Mouse (Mus musculus) megakaryocyte-erythroid progenitor cell, adult 5-6 weeks (primary cell): Measurements from ENCODE around the gene Snx33. TPM values are rescaled to one million over a fixed set of nuclear protein-coding genes. Genes with fewer than 3 reads are reported as not detected.
A peak's percentile ranks its signal among the peaks of the same experiment; 100 is the strongest.

ENCODE experiments used
- ATAC-seq: replicated peaks from 2 replicates; pipeline ENCODE4 v1.8.0; 2016; ENCODE audit warnings: mild to moderate bottlenecking, inconsistent platforms; ENCODE audit not compliant: severe bottlenecking, poor library complexity, low FRiP score, low TSS enrichment
- total RNA-seq, 2 experiments: library from RNA; stranded (forward) in 1 of 2; stranded (reverse) in 1 of 2; fragments of 200-1000, 215-1000 nt in 1 of 2; fragments of >200 nt in 1 of 2; fragmentation: Nextera tagmentation in 1 of 2; gene quantifications; 2 replicates each; pipeline ENCODE4 v1.2.3; 2014 to 2017

The Snx33 gene
- total RNA-seq, 2 experiments from 2014 or later, result 2.3 to 3.4 TPM

DNA sequence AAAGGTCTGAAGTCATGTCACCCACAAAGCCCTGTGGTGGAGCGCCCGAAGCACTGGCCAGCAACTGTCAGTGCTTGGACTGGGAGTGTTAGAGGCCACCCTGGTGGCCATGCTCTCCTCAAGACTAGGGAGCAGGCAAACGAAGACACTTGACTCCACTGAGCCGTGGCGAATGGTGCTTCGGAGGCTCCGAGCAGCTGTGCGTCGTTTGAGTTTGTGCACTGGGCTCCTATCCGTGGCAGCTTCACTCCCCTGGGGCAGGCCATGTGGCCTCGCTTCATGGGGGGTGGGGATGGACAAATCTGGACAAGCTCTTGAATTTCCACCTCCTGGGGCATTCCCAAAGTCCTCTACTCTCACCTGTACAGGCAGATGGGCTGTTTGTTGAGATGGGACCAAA, 28.8 kb downstream of the Snx33 start:
- no peak for ATAC-seq

- no peak for ATAC-seq
These were observed 31.4 kb downstream of the Snx33 start for GRCm38 (mm10) chr9:56896779-56897178.

- ATAC-seq, result no peak
These were observed 34.2 kb downstream of the Snx33 start for GRCm38 (mm10) chr9:56894006-56894405.

- no peak for ATAC-seq
These were observed 34.9 kb downstream of the Snx33 start for GRCm38 (mm10) chr9:56893313-56893712.

GRCm38 (mm10) chr9:56892111-56892510, 36.1 kb downstream of the Snx33 start:
- ATAC-seq, result no peak

DNA sequence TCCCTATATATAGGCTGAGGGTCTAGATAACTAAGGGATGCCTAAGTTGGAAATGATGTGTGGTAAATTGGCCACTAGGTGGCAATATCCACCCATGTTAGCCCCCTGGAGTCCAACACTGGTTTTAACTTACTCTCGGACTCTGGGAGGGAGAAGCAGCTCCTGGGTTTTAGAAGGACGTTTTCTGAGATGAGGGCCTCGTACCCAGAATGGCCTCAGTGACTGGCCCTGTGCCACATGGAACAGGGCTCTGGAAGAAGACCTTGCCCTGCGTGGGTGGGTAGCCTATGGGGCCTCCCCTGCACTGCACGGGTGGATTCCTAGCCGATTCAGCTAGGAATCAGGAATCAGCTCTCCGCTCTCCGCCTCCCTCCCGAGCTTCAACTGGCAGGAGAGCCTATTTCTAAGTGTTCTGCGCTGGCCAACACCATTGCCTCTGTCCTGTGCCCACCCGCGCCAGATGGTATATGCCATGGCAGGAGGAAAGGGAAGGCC, 36.6 kb downstream of the Snx33 start:
- peak; percentile 72 for ATAC-seq

DNA sequence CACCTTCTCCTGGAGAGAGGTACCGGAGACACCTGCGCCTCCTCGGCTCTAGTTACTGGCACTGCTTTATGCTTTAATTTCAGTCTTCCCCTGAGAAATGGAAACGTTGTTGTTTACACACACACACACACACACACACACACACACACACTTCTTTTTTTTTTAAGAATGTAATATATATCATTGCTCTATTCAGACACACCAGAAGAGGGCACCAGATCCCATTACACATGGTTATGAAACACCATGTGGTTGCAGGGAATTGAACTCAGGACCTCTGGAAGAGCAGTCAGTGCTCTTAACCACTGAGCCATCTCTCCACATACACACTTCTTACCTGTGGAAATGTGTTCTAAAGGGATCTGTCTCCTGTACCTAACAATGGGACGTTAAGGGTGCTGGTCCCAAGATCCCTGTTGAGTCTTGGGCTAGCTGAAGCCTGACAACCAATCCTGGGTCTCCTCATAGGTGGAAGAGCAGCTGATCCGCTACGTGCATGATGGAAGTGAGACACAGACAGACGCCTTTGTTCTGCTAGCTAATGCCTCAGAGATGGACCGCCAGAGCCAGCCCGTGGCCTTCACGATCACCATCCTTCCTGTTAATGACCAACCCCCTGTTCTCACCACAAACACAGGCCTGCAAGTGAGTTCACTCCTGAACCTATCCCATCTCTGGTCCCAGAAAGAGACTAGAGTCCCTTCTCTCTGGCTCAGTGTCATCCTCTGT, 37.5 kb downstream of the Snx33 start:
- no peak for ATAC-seq

DNA sequence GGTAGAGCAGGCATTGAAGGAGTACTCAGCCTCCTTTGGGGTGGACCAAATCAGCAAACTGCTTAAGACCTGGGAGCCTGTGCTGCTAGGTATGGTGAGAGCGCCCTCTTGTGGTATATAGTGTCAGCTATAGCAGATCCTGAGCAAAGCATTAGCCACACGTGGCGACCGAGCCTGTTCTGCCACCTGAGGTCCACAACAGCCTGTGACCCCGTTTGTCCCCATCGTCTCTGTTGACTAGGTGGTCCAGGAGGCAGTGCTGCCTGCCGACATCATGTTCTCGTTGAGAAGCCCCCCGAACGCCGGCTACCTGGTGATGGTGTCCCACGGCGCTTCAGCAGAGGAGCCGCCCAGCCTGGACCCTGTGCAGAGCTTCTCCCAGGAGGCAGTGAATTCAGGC, 38.4 kb downstream of the Snx33 start:
- peak; percentile 76 for ATAC-seq

DNA sequence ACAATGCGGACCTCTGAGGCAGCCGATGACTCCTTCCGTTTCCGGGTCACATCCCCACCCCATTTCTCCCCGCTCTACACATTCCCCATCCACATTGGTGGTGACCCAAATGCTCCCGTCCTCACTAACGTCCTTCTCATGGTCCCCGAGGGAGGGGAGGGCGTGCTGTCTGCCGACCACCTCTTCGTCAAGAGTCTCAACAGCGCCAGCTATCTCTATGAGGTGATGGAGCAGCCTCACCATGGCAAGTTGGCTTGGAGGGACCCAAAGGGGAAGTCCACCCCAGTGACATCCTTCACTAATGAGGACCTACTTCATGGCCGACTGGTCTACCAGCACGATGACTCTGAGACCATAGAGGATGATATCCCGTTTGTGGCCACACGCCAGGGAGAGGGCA, 40.6 kb downstream of the Snx33 start:
- ATAC-seq, result no peak

- no peak for ATAC-seq
These were observed 41.6 kb downstream of the Snx33 start for GRCm38 (mm10) chr9:56886601-56887000.

DNA sequence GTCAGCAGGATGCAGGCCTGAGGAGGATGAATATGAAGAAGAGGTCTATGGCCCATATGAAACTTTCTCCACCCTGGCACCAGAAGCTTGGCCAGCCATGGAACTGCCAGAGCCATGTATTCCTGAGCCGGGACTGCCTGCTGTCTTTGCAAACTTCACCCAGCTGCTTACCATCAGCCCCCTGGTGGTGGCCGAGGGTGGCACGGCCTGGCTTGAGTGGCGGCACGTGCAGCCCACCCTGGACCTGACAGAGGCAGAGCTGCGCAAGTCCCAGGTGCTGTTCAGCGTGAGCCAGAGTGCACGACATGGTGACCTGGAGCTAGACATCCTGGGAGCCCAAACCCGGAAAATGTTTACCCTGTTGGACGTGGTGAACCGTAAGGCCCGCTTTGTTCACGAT, 42.1 kb downstream of the Snx33 start:
- no peak for ATAC-seq

DNA sequence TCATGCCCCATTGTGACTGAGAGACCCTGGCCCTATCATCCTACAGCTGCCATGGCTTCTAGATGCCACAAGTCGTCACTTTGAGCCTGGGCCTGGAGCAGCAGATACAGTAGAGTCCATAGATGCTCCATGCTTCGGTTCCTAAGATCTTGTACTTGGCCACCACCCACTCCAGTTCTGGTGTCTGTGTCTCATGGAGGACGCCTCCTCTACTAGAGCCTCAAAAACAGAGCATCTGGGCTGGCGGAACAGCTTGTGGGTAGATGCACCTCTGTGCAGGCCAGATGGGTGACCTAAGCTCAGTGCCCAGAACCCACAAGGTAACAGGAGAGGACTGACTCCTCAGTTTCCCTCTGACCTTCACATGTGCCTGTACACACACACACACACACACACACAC, 43.8 kb downstream of the Snx33 start:
- ATAC-seq, result no peak

DNA sequence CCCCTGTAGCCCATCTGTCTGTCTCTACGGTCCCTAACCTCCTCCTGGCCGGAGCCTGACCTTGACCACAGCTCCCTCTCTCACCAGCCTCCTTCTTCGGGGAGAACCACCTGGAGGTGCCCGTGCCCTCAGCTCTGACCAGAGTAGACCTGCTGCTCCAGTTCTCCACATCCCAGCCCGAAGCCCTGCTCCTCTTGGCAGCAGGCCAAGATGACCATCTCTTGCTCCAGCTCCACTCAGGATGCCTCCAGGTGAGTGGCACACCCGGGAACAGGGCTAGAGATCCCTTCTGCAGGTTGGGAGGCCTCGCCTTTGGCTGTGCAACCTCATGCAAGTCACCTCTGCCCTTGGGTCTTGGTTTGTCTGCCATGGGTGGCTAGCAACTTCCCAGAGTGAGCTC, 44.7 kb downstream of the Snx33 start:
- no peak for ATAC-seq

DNA sequence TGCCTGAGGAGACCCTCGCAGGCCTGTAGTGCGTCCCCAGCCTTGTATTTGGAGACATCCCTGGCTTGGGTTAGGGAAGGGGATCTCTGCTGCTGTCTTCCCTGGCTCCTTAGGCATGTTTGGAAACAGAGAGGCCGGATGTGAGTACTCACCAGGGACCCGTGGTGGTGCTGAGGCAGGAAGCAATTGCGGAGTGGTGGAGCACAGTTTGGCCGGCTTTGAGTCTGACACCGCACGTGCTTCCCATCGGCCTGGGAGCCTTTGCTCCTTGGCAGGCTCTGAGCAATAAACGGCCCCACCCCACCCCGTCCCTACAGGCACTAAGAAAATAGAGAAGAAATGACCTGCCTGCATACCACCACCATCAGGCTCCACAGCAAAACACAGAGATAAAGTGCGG, 45.4 kb downstream of the Snx33 start:
- no peak for ATAC-seq

GRCm38 (mm10) chr9:56882283-56882682, 45.9 kb downstream of the Snx33 start:
- no peak for ATAC-seq

GRCm38 (mm10) chr9:56881539-56882082, 46.6 kb downstream of the Snx33 start:
- no peak for ATAC-seq

GRCm38 (mm10) chr9:56880790-56881189, 47.4 kb downstream of the Snx33 start:
- ATAC-seq, result no peak

- ATAC-seq, result no peak
These were observed 50.9 kb downstream of the Snx33 start for GRCm38 (mm10) chr9:56877284-56877683.

- no peak for ATAC-seq
These were observed 51.4 kb downstream of the Snx33 start for GRCm38 (mm10) chr9:56876784-56877183.

GRCm38 (mm10) chr9:56873097-56873496, 55.1 kb downstream of the Snx33 start:
- no peak for ATAC-seq
